Mouse (Mus musculus) CD4-positive, CD25-positive, alpha-beta regulatory T cell, adult 4 months (primary cell): ENCODE measurements around the gene Olfr213. TPM values are rescaled to one million over a fixed set of nuclear protein-coding genes. Genes with fewer than 3 reads are reported as not detected.
"Not testable (repeated sequence)": the region's sequence is repeated elsewhere in the genome, so short reads cannot be mapped to it uniquely, and the experiment has no call there.

Experiments used
- ATAC-seq: one replicate; pipeline ENCODE4 v1.8.0; 2017
- polyA plus RNA-seq, 2 experiments: library from polyadenylated mRNA; unstranded; fragments of 100-300 nt; shearing (Covaris generic); gene quantifications; one replicate each; pipeline ENCODE4 v1.2.1; 2017

Olfr213 gene
- not detected for polyA plus RNA-seq

GRCm38 (mm10) chr6:116538156-116538555 is at the start of gene Olfr213:
Gene Olfr213, plus strand, starts transcription at chr6:116538456.
- ATAC-seq: no peak

- no peak for ATAC-seq
Observed at GRCm38 (mm10) chr6:116488791-116489190, 49.5 kb upstream of the Olfr213 start, which contains the start of gene Olfr211. Gene Olfr211, plus strand, starts transcription at chr6:116489091.

GRCm38 (mm10) chr6:116493742-116494141 is 44.5 kb upstream of the Olfr213 start:
- ATAC-seq: no peak

- ATAC-seq: no peak
Observed at GRCm38 (mm10) chr6:116495960-116496359, 42.3 kb upstream of the Olfr213 start.

GRCm38 (mm10) chr6:116506302-116507003 is 31.8 kb upstream of the Olfr213 start, which contains the start of gene Olfr212:
Gene Olfr212, plus strand, starts transcription at chr6:116506516.
- not testable (repeated sequence) for ATAC-seq

- no peak for ATAC-seq
Observed at GRCm38 (mm10) chr6:116514832-116515231, 23.4 kb upstream of the Olfr213 start.

- no peak for ATAC-seq
Observed at GRCm38 (mm10) chr6:116542500-116542899, 4.2 kb downstream of the Olfr213 start.

GRCm38 (mm10) chr6:116550841-116551240 is 12.6 kb downstream of the Olfr213 start, which contains the start of gene Gm5580:
Gene Gm5580, plus strand, starts transcription at chr6:116551141.
- ATAC-seq: not testable (repeated sequence)

- no peak for ATAC-seq
Observed at GRCm38 (mm10) chr6:116553935-116554334, 15.7 kb downstream of the Olfr213 start, which contains the start of gene Olfr214. Gene Olfr214, plus strand, starts transcription at chr6:116554235.

- no peak for ATAC-seq
Observed at GRCm38 (mm10) chr6:116554952-116555351, 16.7 kb downstream of the Olfr213 start.

GRCm38 (mm10) chr6:116569834-116570233 is 31.6 kb downstream of the Olfr213 start:
- ATAC-seq: no peak

- ATAC-seq: no peak
Observed at GRCm38 (mm10) chr6:116584095-116584494, 45.8 kb downstream of the Olfr213 start, which contains the start of gene Olfr215. Gene Olfr215, minus strand, starts transcription at chr6:116584195.

Other genes with a start within 250 kb of the Olfr213 start
- under 1 TPM; 0.40 to 0.86 TPM for gene March8, start 200.4 kb upstream of the Olfr213 start, polyA plus RNA-seq
- gene Alox5, start 77.3 kb upstream of the Olfr213 start, polyA plus RNA-seq: not detected
- gene Olfr211, start 49.4 kb upstream of the Olfr213 start, polyA plus RNA-seq: not detected
- gene Olfr212, start 31.9 kb upstream of the Olfr213 start, polyA plus RNA-seq: not detected
- under 1 TPM in 1 of 2 experiments, not detected in 1; 0.77 TPM for gene Gm5580, start 12.7 kb downstream of the Olfr213 start, polyA plus RNA-seq
- not detected for gene Olfr214, start 15.8 kb downstream of the Olfr213 start, polyA plus RNA-seq
- not detected for gene Olfr215, start 45.7 kb downstream of the Olfr213 start, polyA plus RNA-seq
- 10 to 100 TPM; 24.6 to 27.0 TPM for gene Zfp422, start 90.5 kb downstream of the Olfr213 start, polyA plus RNA-seq
- gene Depp1, start 112.2 kb downstream of the Olfr213 start, polyA plus RNA-seq: not detected
- gene Rassf4, start 135.5 kb downstream of the Olfr213 start, polyA plus RNA-seq: 1 to 10 TPM; 3.2 to 5.1 TPM
- gene Tmem72, start 178.5 kb downstream of the Olfr213 start, polyA plus RNA-seq: under 1 TPM; 0.04 to 0.05 TPM